Mouse (Mus musculus): Measurements from ENCODE around the gene Eif3l. TPM values are rescaled to one million over a fixed set of nuclear protein-coding genes. Genes with fewer than 3 reads are reported as not detected.

Gene Eif3l
- total and polyA plus RNA-seq, 3 experiments = 301 to 442 (median 394) TPM

DNA sequence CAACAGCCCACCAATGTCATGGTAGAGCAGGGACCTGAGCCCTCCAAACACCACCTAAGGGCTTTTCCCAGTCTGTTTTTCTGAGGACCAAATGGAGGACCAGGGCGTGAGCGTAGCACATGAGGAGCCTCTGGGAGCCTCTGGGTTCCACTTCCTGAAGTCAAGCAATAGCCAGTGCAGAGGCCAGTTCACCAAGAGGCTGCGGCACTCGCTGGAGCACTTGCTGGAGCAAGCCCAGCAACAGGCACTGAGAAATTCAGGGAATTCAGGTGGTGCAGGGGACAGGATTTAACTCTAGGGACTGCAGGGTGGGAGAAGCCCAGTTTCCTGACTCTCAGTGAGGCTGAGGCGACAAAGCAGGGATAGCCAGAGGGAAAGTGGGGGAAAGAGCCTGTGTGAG is 23.2 kb downstream of the Eif3l start:
- no peak for TF ChIP-seq MAFK (IDR thresholded peaks at IDR 0.05; ENCODE audit: borderline replicate concordance, low read depth, low read length)
- TF ChIP-seq CTCF (IDR thresholded peaks at IDR 0.05 in 2 of 3, conservative IDR thresholded peaks at IDR 0.05 in 1 of 3; ENCODE audit: control insufficient read depth in 1 of 3, insufficient read depth in 1 of 3, low read depth in 2 of 3, low read length in 3 of 3, poor library complexity in 1 of 3, severe bottlenecking in 1 of 3) = no peak
- no peak for TF ChIP-seq HCFC1 (IDR thresholded peaks at IDR 0.05; ENCODE audit: low read depth, low read length)
- no peak for TF ChIP-seq NELFE (IDR thresholded peaks at IDR 0.05; ENCODE audit: low read depth, low read length)
- TF ChIP-seq MYB (IDR thresholded peaks at IDR 0.05; ENCODE audit: low read depth, low read length) = no peak
- TF ChIP-seq USF1 (IDR thresholded peaks at IDR 0.05; ENCODE audit: low read depth, low read length) = no peak
- TF ChIP-seq TAL1 (IDR thresholded peaks at IDR 0.05; ENCODE audit: low read length) = no peak
- TF ChIP-seq BHLHE40 (IDR thresholded peaks at IDR 0.05; ENCODE audit: borderline replicate concordance, low read depth, low read length) = no peak
- no peak for TF ChIP-seq SIN3A (IDR thresholded peaks at IDR 0.05; ENCODE audit: low read length)
- no peak for TF ChIP-seq UBTF (IDR thresholded peaks at IDR 0.05; ENCODE audit: borderline replicate concordance, insufficient read depth, low read depth, low read length)
- Histone ChIP-seq H3K36me3 (ENCODE audit: control insufficient read depth in 1 of 2, insufficient read depth in 2 of 2, low read length in 2 of 2) (peaks cover 2 to 3% of the 10 kb centered on the region in 2 experiments; a peak in 3 of 4 replicates), H3K4me1 (ENCODE audit: control insufficient read depth in 1 of 2, insufficient read depth in 2 of 2, low read length in 2 of 2) (peaks cover 0 to 3% of the 10 kb centered on the region in 2 experiments; a peak in 1 of 4 replicates), H3K27ac (ENCODE audit: control insufficient read depth, low read depth, low read length) (no peak overlapping the region), H3K27me3 (ENCODE audit: control insufficient read depth in 1 of 2, insufficient read depth in 2 of 2, low read length in 2 of 2) (no peaks in the 10 kb centered on the region), H3K9ac (ENCODE audit: control insufficient read depth, low read depth, low read length, poor library complexity, severe bottlenecking) (no peak overlapping the region), H3K4me3 (ENCODE audit: control insufficient read depth in 1 of 2, insufficient read depth in 1 of 2, low read depth in 2 of 2, low read length in 2 of 2) (no peak overlapping the region), H3K9me3 (replicated peaks; ENCODE audit: insufficient read depth, low read length) (no peaks in the 10 kb centered on the region), H3K79me2 (ENCODE audit: control insufficient read depth, insufficient read depth, low read length, poor library complexity) (no peaks in the 10 kb centered on the region)
- DNase-seq (ENCODE audit: low read depth, low spot score) = no peak

- no peaks in the 10 kb centered on the region for H3K27me3 ChIP-seq (ENCODE audit: control insufficient read depth in 1 of 2, insufficient read depth in 2 of 2, low read length in 2 of 2)
- no peak for DNase-seq (ENCODE audit: low read depth, low spot score)
- TF ChIP-seq KAT2A (conservative IDR thresholded peaks at IDR 0.05; ENCODE audit: low read depth, low read length) (no peak), NELFE (IDR thresholded peaks at IDR 0.05; ENCODE audit: low read depth, low read length) (no peak), MYC (IDR thresholded peaks at IDR 0.05; ENCODE audit: low read depth, low read length) (no peak), MAX (IDR thresholded peaks at IDR 0.05; ENCODE audit: low read length) (no peak), UBTF (IDR thresholded peaks at IDR 0.05; ENCODE audit: borderline replicate concordance, insufficient read depth, low read depth, low read length) (no peak), CHD1 (IDR thresholded peaks at IDR 0.05; ENCODE audit: low read depth, low read length) (no peak)
- no peak overlapping the region for H3K27ac ChIP-seq (ENCODE audit: control insufficient read depth, low read depth, low read length)
- no peak overlapping the region for H3K9ac ChIP-seq (ENCODE audit: control insufficient read depth, low read depth, low read length, poor library complexity, severe bottlenecking)
- no peaks in the 10 kb centered on the region for H3K79me2 ChIP-seq (ENCODE audit: control insufficient read depth, insufficient read depth, low read length, poor library complexity)
- no peak overlapping the region for H3K4me3 ChIP-seq (ENCODE audit: control insufficient read depth in 1 of 2, insufficient read depth in 1 of 2, low read depth in 2 of 2, low read length in 2 of 2)
- H3K36me3 ChIP-seq (ENCODE audit: control insufficient read depth in 1 of 2, insufficient read depth in 2 of 2, low read length in 2 of 2) = peaks cover 0 to 2% of the 10 kb centered on the region in 2 experiments; a peak in 2 of 4 replicates
- H3K9me3 ChIP-seq (replicated peaks; ENCODE audit: insufficient read depth, low read length) = no peaks in the 10 kb centered on the region
- peaks cover 0 to 3% of the 10 kb centered on the region in 2 experiments; a peak in 1 of 4 replicates for H3K4me1 ChIP-seq (ENCODE audit: control insufficient read depth in 1 of 2, insufficient read depth in 2 of 2, low read length in 2 of 2)
These were observed 23.9 kb downstream of the Eif3l start for GRCm38 (mm10) chr15:79098868-79099267.

DNA sequence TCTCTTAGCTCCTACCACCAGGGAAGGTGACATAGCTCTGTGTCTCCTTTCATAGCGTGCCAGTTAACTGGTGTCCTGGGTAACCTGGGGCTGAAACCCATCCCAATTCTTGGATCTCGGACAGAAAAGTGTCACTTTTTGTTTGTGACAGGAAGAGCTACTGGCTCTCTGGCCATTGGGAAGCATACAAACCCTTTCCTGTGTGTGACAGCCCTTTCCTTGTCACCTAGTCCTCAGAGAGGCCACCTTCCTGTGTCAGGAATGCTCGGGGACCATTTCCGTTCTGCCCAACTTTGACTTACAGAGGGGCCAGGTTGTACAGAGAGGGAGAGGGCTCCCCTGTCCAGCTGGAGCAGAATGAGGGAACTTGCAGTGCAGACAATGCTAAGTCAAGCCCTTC is 24.5 kb downstream of the Eif3l start:
- Histone ChIP-seq H3K9ac (ENCODE audit: control insufficient read depth, low read depth, low read length, poor library complexity, severe bottlenecking) (no peak overlapping the region), H3K27me3 (ENCODE audit: control insufficient read depth in 1 of 2, insufficient read depth in 2 of 2, low read length in 2 of 2) (no peaks in the 10 kb centered on the region), H3K36me3 (ENCODE audit: control insufficient read depth in 1 of 2, insufficient read depth in 2 of 2, low read length in 2 of 2) (peaks cover 0 to 2% of the 10 kb centered on the region in 2 experiments; a peak in 1 of 4 replicates), H3K79me2 (ENCODE audit: control insufficient read depth, insufficient read depth, low read length, poor library complexity) (no peaks in the 10 kb centered on the region), H3K4me3 (ENCODE audit: control insufficient read depth in 1 of 2, insufficient read depth in 1 of 2, low read depth in 2 of 2, low read length in 2 of 2) (no peak overlapping the region), H3K27ac (ENCODE audit: control insufficient read depth, low read depth, low read length) (no peak overlapping the region), H3K4me1 (ENCODE audit: control insufficient read depth in 1 of 2, insufficient read depth in 2 of 2, low read length in 2 of 2) (peaks cover 0 to 3% of the 10 kb centered on the region in 2 experiments; a peak in 1 of 4 replicates), H3K9me3 (replicated peaks; ENCODE audit: insufficient read depth, low read length) (no peaks in the 10 kb centered on the region)
- TF ChIP-seq SMC3 (IDR thresholded peaks at IDR 0.05; ENCODE audit: low read depth, low read length) (no peak), POLR2AphosphoS5 (IDR thresholded peaks at IDR 0.05; ENCODE audit: borderline replicate concordance, low read depth, low read length) (no peak), MAZ (IDR thresholded peaks at IDR 0.05; ENCODE audit: low read depth, low read length) (no peak), MXI1 (IDR thresholded peaks at IDR 0.05; ENCODE audit: low read depth, low read length) (no peak), E2F4 (IDR thresholded peaks at IDR 0.05; ENCODE audit: borderline replicate concordance, low read depth, low read length) (no peak), ZC3H11A (IDR thresholded peaks at IDR 0.05; ENCODE audit: low read depth, low read length) (no peak)
- no peak for DNase-seq (ENCODE audit: low read depth, low spot score)
